Mouse (Mus musculus) CH12.LX (cell line): ENCODE data around the gene Lztr1. TPM values are rescaled to one million over a fixed set of nuclear protein-coding genes. Genes with fewer than 3 reads are reported as not detected.

ENCODE experiments used
- DNase-seq: peaks from one replicate; pipeline ENCODE4 v3.0.0-alpha.2; 2013; ENCODE audit errors: extremely low read depth
- H3K27ac ChIP-seq: 2 replicates; pipeline ENCODE4 v1.5.1; 2012; ENCODE audit warnings: low read depth, mild to moderate bottlenecking, control low read depth, moderate library complexity; ENCODE audit not compliant: insufficient read depth
- H3K27me3 ChIP-seq: replicated peaks from 2 replicates; pipeline ENCODE3; 2012; ENCODE audit warnings: inconsistent platforms
- H3K36me3 ChIP-seq, 2 experiments: replicated peaks in 1 of 2; 2 replicates each; pipeline versions ENCODE3 to v1.6.1; 2012; ENCODE audit warnings: inconsistent platforms in 1 of 2, low read length in 1 of 2, mild to moderate bottlenecking in 1 of 2, mixed read lengths in 1 of 2, moderate library complexity in 1 of 2; ENCODE audit not compliant: control insufficient read depth in 1 of 2, insufficient read depth in 1 of 2
- H3K4me1 ChIP-seq, 2 experiments: 2 replicates each; pipeline ENCODE4 v1.6.1; 2012; ENCODE audit warnings: inconsistent platforms in 1 of 2, moderate library complexity in 1 of 2; ENCODE audit not compliant: insufficient read depth in 2 of 2, control insufficient read depth in 1 of 2
- H3K4me2 ChIP-seq: 2 replicates; pipeline ENCODE4 v1.6.1; 2012; ENCODE audit warnings: low read depth, mild to moderate bottlenecking, control low read depth; ENCODE audit not compliant: poor library complexity, insufficient read depth, severe bottlenecking
- H3K4me3 ChIP-seq, 3 experiments: fragments of 150-350 bp in 1 of 3; sonication (generic) in 1 of 3; replicated peaks in 1 of 3; 2 replicates each; pipeline versions ENCODE3 to v1.5.1; 2011 to 2012; ENCODE audit warnings: low read depth in 2 of 3, low read length in 2 of 3, mild to moderate bottlenecking in 2 of 3, moderate library complexity in 2 of 3, control low read depth in 1 of 3, improper control_type of control experiment in 1 of 3, inconsistent platforms in 1 of 3, mixed read lengths in 1 of 3; ENCODE audit not compliant: poor library complexity in 1 of 3
- H3K79me2 ChIP-seq: replicated peaks from 2 replicates; pipeline ENCODE4 v1.6.1; 2012; ENCODE audit warnings: mild to moderate bottlenecking, moderate library complexity; ENCODE audit not compliant: control insufficient read depth, poor library complexity, insufficient read depth, severe bottlenecking; ENCODE audit errors: extremely low read depth
- H3K9ac ChIP-seq: 2 replicates; pipeline ENCODE4 v1.6.1; 2012; ENCODE audit warnings: low read depth, mild to moderate bottlenecking, control low read depth, moderate library complexity; ENCODE audit not compliant: insufficient read depth
- H3K9me3 ChIP-seq: replicated peaks from 2 replicates; pipeline ENCODE3; 2012; ENCODE audit warnings: low read length, inconsistent platforms, mixed read lengths
- CHD2 ChIP-seq: IDR thresholded peaks from 2 replicates; pipeline ENCODE4 v1.6.1; 2011; ENCODE audit warnings: low read length, improper control_type of control experiment
- ELF1 ChIP-seq: IDR thresholded peaks from 2 replicates; pipeline ENCODE4 v1.6.1; 2014; ENCODE audit warnings: low read depth, mild to moderate bottlenecking, inconsistent platforms, low read length, improper control_type of control experiment
- IRF4 ChIP-seq: IDR thresholded peaks from 2 replicates; pipeline ENCODE4 v1.6.1; 2014; ENCODE audit warnings: low read depth, mild to moderate bottlenecking, inconsistent platforms, low read length, improper control_type of control experiment
- JUN ChIP-seq: IDR thresholded peaks from 2 replicates; pipeline ENCODE4 v1.6.1; 2011; ENCODE audit warnings: low read depth, mild to moderate bottlenecking, low read length, improper control_type of control experiment, moderate library complexity; ENCODE audit not compliant: insufficient read depth
- JUND ChIP-seq: conservative IDR thresholded peaks from 2 replicates; pipeline ENCODE4 v1.6.1; 2011; ENCODE audit warnings: low read depth, low read length, improper control_type of control experiment
- KAT2A ChIP-seq: IDR thresholded peaks from 2 replicates; pipeline ENCODE4 v1.6.1; 2012; ENCODE audit warnings: low read length, improper control_type of control experiment, inconsistent platforms; ENCODE audit not compliant: insufficient replicate concordance
- MAZ ChIP-seq: IDR thresholded peaks from 2 replicates; pipeline ENCODE4 v1.6.1; 2012; ENCODE audit warnings: low read depth, mild to moderate bottlenecking, inconsistent platforms, low read length, improper control_type of control experiment, moderate library complexity
- MEF2A ChIP-seq: IDR thresholded peaks from 2 replicates; pipeline ENCODE4 v1.6.1; 2014; ENCODE audit warnings: low read depth, mild to moderate bottlenecking, inconsistent platforms, low read length, improper control_type of control experiment, borderline replicate concordance
- MXI1 ChIP-seq: IDR thresholded peaks from 2 replicates; pipeline ENCODE4 v1.6.1; 2011; ENCODE audit warnings: mild to moderate bottlenecking, low read depth, low read length, improper control_type of control experiment
- NELFE ChIP-seq: IDR thresholded peaks from 2 replicates; pipeline ENCODE4 v1.6.1; 2011; ENCODE audit warnings: low read depth, low read length, improper control_type of control experiment
- POLR2AphosphoS2 ChIP-seq: IDR thresholded peaks from 2 replicates; pipeline ENCODE4 v1.6.1; 2011; ENCODE audit warnings: low read depth, low read length, improper control_type of control experiment
- RAD21 ChIP-seq: IDR thresholded peaks from 2 replicates; pipeline ENCODE4 v1.6.1; 2011; ENCODE audit warnings: low read depth, mild to moderate bottlenecking, low read length, improper control_type of control experiment, moderate library complexity
- RCOR1 ChIP-seq: conservative IDR thresholded peaks from 2 replicates; pipeline ENCODE4 v1.6.1; 2012; ENCODE audit warnings: low read depth, mild to moderate bottlenecking, inconsistent platforms, low read length, improper control_type of control experiment
- SIN3A ChIP-seq: IDR thresholded peaks from 2 replicates; pipeline ENCODE4 v1.6.1; 2012; ENCODE audit warnings: low read length, improper control_type of control experiment, inconsistent platforms
- TBP ChIP-seq: conservative IDR thresholded peaks from 2 replicates; pipeline ENCODE4 v1.6.1; 2011; ENCODE audit warnings: low read depth, low read length, improper control_type of control experiment
- TCF12 ChIP-seq: IDR thresholded peaks from 2 replicates; pipeline ENCODE4 v1.6.1; 2014; ENCODE audit warnings: low read depth, mild to moderate bottlenecking, inconsistent platforms, low read length, improper control_type of control experiment
- UBTF ChIP-seq: IDR thresholded peaks from 2 replicates; pipeline ENCODE4 v1.6.1; 2012; ENCODE audit warnings: low read depth, mild to moderate bottlenecking, inconsistent platforms, low read length, improper control_type of control experiment, moderate library complexity
- USF1 ChIP-seq: IDR thresholded peaks from 2 replicates; pipeline ENCODE4 v1.6.1; 2014; ENCODE audit warnings: low read depth, mild to moderate bottlenecking, inconsistent platforms, low read length, improper control_type of control experiment
- USF2 ChIP-seq: conservative IDR thresholded peaks from 2 replicates; pipeline ENCODE4 v1.6.1; 2011; ENCODE audit warnings: low read depth, low read length, improper control_type of control experiment
- ZC3H11A ChIP-seq: IDR thresholded peaks from 2 replicates; pipeline ENCODE4 v1.6.1; 2012; ENCODE audit warnings: low read depth, mild to moderate bottlenecking, inconsistent platforms, low read length, improper control_type of control experiment
- ZKSCAN1 ChIP-seq: IDR thresholded peaks from 2 replicates; pipeline ENCODE4 v1.6.1; 2012; ENCODE audit warnings: low read depth, inconsistent platforms, low read length, improper control_type of control experiment, borderline replicate concordance
- dilution Hi-C: fragments of 300-500 bp; cut with MboI; formaldehyde crosslinking; loops from 2 replicates; pipeline ENCODE4 v1.14.3; 2020; ENCODE audit warnings: low sequenced_read_pairs; ENCODE audit not compliant: extremely low pct_unique_long_range_greater_than_20kb, extremely low pct_ligation_motif_present
- in situ Hi-C: fragments of 300-500 bp; cut with MboI; formaldehyde crosslinking; loops from 3 replicates; pipeline ENCODE4 v1.14.3; 2019; ENCODE audit warnings: low sequenced_read_pairs, low pct_ligation_motif_present, low pct_unique_long_range_greater_than_20kb, mixed read lengths
- polyA plus RNA-seq: library from polyadenylated mRNA; unstranded; fragments of >175 nt; gene quantifications from 2 replicates; pipeline ENCODE4 v1.2.1, GENCODE M21; 2012; ENCODE audit warnings: low read depth; ENCODE audit not compliant: insufficient read length
- total RNA-seq, 2 experiments: library from RNA; depleted of rRNA; stranded (reverse); fragments of 300-350 nt in 1 of 2; fragments of >200 nt in 1 of 2; gene quantifications; 2 replicates each; pipeline ENCODE4 v1.2.3; 2012 to 2014

Lztr1 gene
- total and polyA plus RNA-seq, 3 experiments, result 110 to 138 (median 111) TPM

DNA sequence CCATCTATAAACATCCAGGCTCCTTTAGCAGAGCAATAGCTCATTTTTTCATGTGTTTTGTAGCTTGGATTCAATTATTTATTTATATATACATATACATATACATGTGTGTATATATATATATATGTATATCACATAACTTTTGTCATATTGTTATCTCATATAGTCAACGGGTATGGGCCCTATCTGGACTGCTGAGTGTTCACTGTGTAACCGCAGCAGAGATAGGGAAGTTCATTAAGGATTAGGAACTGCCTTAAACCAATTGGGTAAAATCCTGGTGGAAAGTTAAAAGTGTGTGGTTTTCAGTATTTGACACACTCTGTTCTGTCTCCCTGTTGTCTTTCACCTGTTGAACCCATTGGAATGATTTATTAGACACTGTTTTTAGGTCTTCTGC lies 27.0 kb upstream of the Lztr1 start (continued):
- TF ChIP-seq JUN (no peak), ZKSCAN1 (no peak)
- TF ChIP-seq, all 38 proteins: peak for 0

DNA sequence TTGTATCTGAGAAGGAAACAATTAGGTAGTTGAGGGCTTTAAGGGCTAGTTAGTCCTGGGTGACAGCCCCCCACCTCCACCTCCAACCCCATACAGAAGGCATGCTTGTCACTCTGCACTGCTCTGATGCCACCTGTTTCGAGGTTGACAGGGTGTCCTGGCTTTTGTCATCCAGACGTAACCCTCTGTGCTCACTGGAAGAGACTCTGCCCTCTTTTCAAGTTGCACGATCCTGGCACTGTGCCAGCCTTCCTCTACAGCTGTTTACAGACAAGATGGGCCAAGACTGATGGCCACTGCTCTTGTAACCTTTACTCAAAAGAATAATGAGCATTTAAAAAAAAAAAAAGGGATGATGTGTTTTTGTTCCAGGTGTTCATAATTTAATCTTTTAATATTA lies 22.0 kb upstream of the Lztr1 start:
- Histone ChIP-seq H3K9ac (no peak overlapping the region), H3K4me2 (no peak overlapping the region), H3K27ac (no peak overlapping the region), H3K4me1 (peaks cover 3 to 8% of the 10 kb centered on the region in 2 experiments; a peak in 1 of 4 replicates), H3K27me3 (peaks cover 17% of the 10 kb centered on the region), H3K79me2 (peaks cover 7% of the 10 kb centered on the region)
- DNase-seq, result no peak
- dilution Hi-C loops (no loop called here), in situ Hi-C loops (no loop called here)
- TF ChIP-seq MXI1, result no peak
- no peak for TF ChIP-seq UBTF
- no peak for TF ChIP-seq POLR2AphosphoS2
- no peak for TF ChIP-seq MAZ
- no peak for TF ChIP-seq RAD21
- no peak for TF ChIP-seq CHD2
- no peak for TF ChIP-seq USF1
- TF ChIP-seq IRF4, result no peak
- no peak for TF ChIP-seq RCOR1
- no peak for TF ChIP-seq SIN3A
- TF ChIP-seq TBP, result no peak
- TF ChIP-seq MEF2A, result no peak
- TF ChIP-seq NELFE, result no peak
- no peak for TF ChIP-seq ZC3H11A
- TF ChIP-seq JUND, result no peak
- no peak for TF ChIP-seq JUN
- TF ChIP-seq KAT2A, result no peak
- TF ChIP-seq TCF12, result no peak
- TF ChIP-seq ELF1, result no peak
- TF ChIP-seq USF2, result no peak
- TF ChIP-seq, all 38 proteins: peak for 0
- Histone ChIP-seq H3K4me3 (no peak overlapping the region), H3K36me3 (peaks cover 41 to 66% of the 10 kb centered on the region in 2 experiments), H3K9me3 (no peaks in the 10 kb centered on the region)
